Mouse (Mus musculus) neutrophil, adult 5-6 weeks (primary cell): Measurements from ENCODE around the gene Gpc6. TPM values are rescaled to one million over a fixed set of nuclear protein-coding genes. Genes with fewer than 3 reads are reported as not detected.

Experiments used
- ATAC-seq: fragments of 151-379, 151-347 bp; 2 replicates; pipeline ENCODE4 v1.8.0; 2017; ENCODE audit warnings: mild to moderate bottlenecking, moderate TSS enrichment; ENCODE audit not compliant: insufficient number of reproducible peaks, poor library complexity, low FRiP score, severe bottlenecking; ENCODE audit errors: extremely low read depth
- total RNA-seq: library from RNA; stranded (forward); fragments of 200-1000 nt; gene quantifications from 2 replicates; pipeline ENCODE4 v1.2.3, GENCODE M21; 2017

Gene Gpc6
- total RNA-seq, 1 experiment from 2014 or later: 0.12 TPM

GRCm38 (mm10) chr14:117643069-117643468 lies 718.0 kb downstream of the Gpc6 start:
- 0 out of 2 replicates have a peak, but pooled peaks have one; percentile 16 for ATAC-seq

GRCm38 (mm10) chr14:117648199-117648960 lies 723.3 kb downstream of the Gpc6 start:
- no peak for ATAC-seq

- no peak for ATAC-seq
These were observed 725.0 kb downstream of the Gpc6 start for GRCm38 (mm10) chr14:117650141-117650540.

- no peak for ATAC-seq
These were observed 726.2 kb downstream of the Gpc6 start for GRCm38 (mm10) chr14:117651271-117651670.

GRCm38 (mm10) chr14:117651938-117652337 lies 726.8 kb downstream of the Gpc6 start:
- ATAC-seq: no peak

- no peak for ATAC-seq
These were observed 730.3 kb downstream of the Gpc6 start for GRCm38 (mm10) chr14:117655382-117655781.

GRCm38 (mm10) chr14:117659198-117659761 lies 734.2 kb downstream of the Gpc6 start:
- no peak for ATAC-seq

- ATAC-seq: no peak
These were observed 737.1 kb downstream of the Gpc6 start for GRCm38 (mm10) chr14:117662261-117662660.

- no peak for ATAC-seq
These were observed 739.7 kb downstream of the Gpc6 start for GRCm38 (mm10) chr14:117664796-117665195.

GRCm38 (mm10) chr14:117666126-117666525 lies 741.0 kb downstream of the Gpc6 start:
- ATAC-seq: no peak

GRCm38 (mm10) chr14:117673541-117673940 lies 748.4 kb downstream of the Gpc6 start:
- no peak for ATAC-seq

GRCm38 (mm10) chr14:117674482-117674881 lies 749.4 kb downstream of the Gpc6 start:
- ATAC-seq: no peak

GRCm38 (mm10) chr14:117679926-117680325 lies 754.8 kb downstream of the Gpc6 start:
- ATAC-seq: no peak

GRCm38 (mm10) chr14:117681321-117681921 lies 756.3 kb downstream of the Gpc6 start:
- ATAC-seq: no peak

GRCm38 (mm10) chr14:117683149-117683548 lies 758.0 kb downstream of the Gpc6 start:
- no peak for ATAC-seq

- no peak for ATAC-seq
These were observed 764.7 kb downstream of the Gpc6 start for GRCm38 (mm10) chr14:117689848-117690247.

GRCm38 (mm10) chr14:117695565-117695964 lies 770.5 kb downstream of the Gpc6 start:
- no peak for ATAC-seq

GRCm38 (mm10) chr14:117700670-117701280 lies 775.7 kb downstream of the Gpc6 start:
- ATAC-seq: no peak

GRCm38 (mm10) chr14:117708817-117709216 lies 783.7 kb downstream of the Gpc6 start:
- no peak for ATAC-seq

- no peak for ATAC-seq
These were observed 785.4 kb downstream of the Gpc6 start for GRCm38 (mm10) chr14:117710463-117710911.
